9 mouse cellular contexts compared by ENCODE assay signal in the genomic region with DNA sequence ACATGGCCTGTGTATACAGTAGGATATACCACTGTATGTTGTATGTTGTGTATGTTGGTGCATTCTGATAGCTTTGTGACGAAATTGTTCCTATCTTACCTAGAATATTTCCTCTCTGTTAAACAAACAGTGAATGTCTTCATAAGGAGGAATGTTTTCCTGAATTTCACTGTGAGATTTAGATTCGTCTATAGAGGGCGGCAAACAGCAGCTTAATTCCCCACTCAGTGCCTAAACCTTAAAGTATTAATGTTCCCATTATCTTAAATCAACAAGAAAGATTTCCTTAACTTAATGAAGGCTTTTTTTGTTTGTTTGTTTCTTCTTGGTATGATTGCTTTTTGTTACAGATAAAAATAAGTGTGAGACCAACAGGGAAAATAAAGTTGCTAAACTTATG. TPM values are rescaled to one million over a fixed set of nuclear protein-coding genes. Genes with fewer than 3 reads are reported as not detected.
A peak's percentile ranks its signal among the peaks of the same experiment; 100 is the strongest.
DNase-seq lines count a peak whose midpoint lies in the region; ATAC-seq lines count a peak whose summit lies in the region.
"Had no signal": no experiment of that assay in that cellular context is flagged by ENCODE, and none has a peak within 500 bp of the region (broad histone marks: within the 10 kb centered on the region; RNA-seq: fewer than 3 reads in every experiment).

No protein-coding gene starts in this region.

- no peaks in the 10 kb centered on the region for H3K27me3 ChIP-seq in kidney, embryonic 14.5 days (ENCODE audit: control insufficient read depth, insufficient read depth, low read length)
- H3K27me3 ChIP-seq in splenic B cell, adult 2 months (ENCODE audit: control insufficient read depth, insufficient read depth, low read length, poor library complexity, severe bottlenecking): no peaks in the 10 kb centered on the region

- H3K4me3 ChIP-seq in kidney, embryonic 14.5 days (ENCODE audit: low read length): no peak overlapping the region
- H3K4me3 ChIP-seq: midbrain, embryonic 10.5 days had no signal

- WGBS in kidney, embryonic 14.5 days: 40% methylated on average over 3 of the region's 3 CpGs

- no peak overlapping the region for H3K4me2 ChIP-seq in kidney, embryonic 14.5 days (replicated peaks; ENCODE audit: low read depth, low read length)

- intact Hi-C loops in gastrocnemius, postnatal 36 days (cut with DNase I): no loop called here

- no peaks in the 10 kb centered on the region for H3K9me3 ChIP-seq in kidney, embryonic 14.5 days (ENCODE audit: control insufficient read depth, low read length)
- H3K9me3 ChIP-seq: midbrain, embryonic 10.5 days had no signal

- H3K4me1 ChIP-seq in kidney, embryonic 14.5 days (ENCODE audit: control insufficient read depth, insufficient read depth, low read length): no peaks in the 10 kb centered on the region
- H3K4me1 ChIP-seq: midbrain, embryonic 10.5 days had no signal

- no peak overlapping the region for H3K9ac ChIP-seq in kidney, embryonic 14.5 days (ENCODE audit: low read depth, low read length)

- peak; percentile 12 to 27 for DNase-seq in cerebellum, postnatal 10 days
- no peak for DNase-seq in cerebellum, adult 9-11 months
- peak; percentile 11 for DNase-seq in kidney, adult 9 months
- DNase-seq in right cerebral cortex, adult 2 months (ENCODE audit: low spot score in 2 of 2): peak; percentile 14 to 51
- no peak for DNase-seq in right cerebral cortex, postnatal 14 days
- peak; percentile 27 for DNase-seq in splenic B cell, adult 2 months (ENCODE audit: low read depth, low spot score)
- DNase-seq in gastrocnemius, postnatal 36 days: no peak

- no peak for ATAC-seq in kidney, embryonic 14.5 days (ENCODE audit: low FRiP score, low TSS enrichment)

- no peaks in the 10 kb centered on the region for H3K36me3 ChIP-seq in kidney, embryonic 14.5 days (ENCODE audit: control insufficient read depth, insufficient read depth, low read length)
- no peaks in the 10 kb centered on the region for H3K36me3 ChIP-seq in splenic B cell, adult 2 months (ENCODE audit: control insufficient read depth, insufficient read depth, low read length, poor library complexity, severe bottlenecking)
- H3K36me3 ChIP-seq: midbrain, embryonic 10.5 days had no signal

- no peak overlapping the region for H3K27ac ChIP-seq in kidney, embryonic 14.5 days (ENCODE audit: low read depth, low read length)
- H3K27ac ChIP-seq: midbrain, embryonic 10.5 days had no signal

RNA-seq across cellular contexts. Expression of gene Cggbp1, which starts 55.3 kb away (rescaled TPM):
- polyA plus RNA-seq in kidney, embryonic 14.5 days (2014; fragmentation: Nextera tagmentation; extraction: Ambion mirVana): 62.6 and 105 TPM in 2 replicates
- total RNA-seq in gastrocnemius, postnatal 36 days (2021): 10 to 100 TPM; 20.2 to 20.6 TPM

RNA-seq across cellular contexts. Expression of gene Zfp654, which starts 55.7 kb away (rescaled TPM):
- polyA plus RNA-seq in kidney, embryonic 14.5 days (2014; fragmentation: Nextera tagmentation; extraction: Ambion mirVana): 5.0 and 8.6 TPM in 2 replicates
- total RNA-seq in gastrocnemius, postnatal 36 days (2021): 1 to 10 TPM; 8.0 to 9.1 TPM

Comparison
In these comparisons a context has a peak if more than half of its experiments do, and no peak if none do; other contexts are left out.
1. DNase-seq: peak in cerebellum, postnatal 10 days (2 of 2), kidney, adult 9 months (single experiment), right cerebral cortex, adult 2 months (2 of 2) and splenic B cell, adult 2 months (single experiment); none in cerebellum, adult 9-11 months (single experiment), right cerebral cortex, postnatal 14 days (single experiment) and gastrocnemius, postnatal 36 days (0 of 2).